Mouse (Mus musculus) limb, embryonic 11.5 days (tissue): ENCODE results near the gene Tmem56. TPM values are rescaled to one million over a fixed set of nuclear protein-coding genes. Genes with fewer than 3 reads are reported as not detected.
A peak's percentile ranks its signal among the peaks of the same experiment; 100 is the strongest.

Experiments
- ATAC-seq: fragments of 200-750 bp; cut with Nextera tagmentation; 2 replicates; pipeline ENCODE4 v1.8.0; 2017; ENCODE audit warnings: low read depth; ENCODE audit not compliant: insufficient number of reproducible peaks, low FRiP score, low TSS enrichment
- DNase-seq: peaks from one replicate; pipeline ENCODE4 v3.0.0-alpha.2; 2015; ENCODE audit warnings: low spot score
- H3K27ac ChIP-seq: fragments of 300-500 bp; sonication (generic); replicated peaks from 2 replicates; pipeline ENCODE4 v1.5.1; 2014; ENCODE audit warnings: low read depth, mild to moderate bottlenecking, low read length
- H3K27me3 ChIP-seq: fragments of 300-500 bp; sonication (generic); 2 replicates; pipeline ENCODE4 v1.6.1; 2014; ENCODE audit warnings: mild to moderate bottlenecking, low read length, mixed read lengths; ENCODE audit not compliant: control insufficient read depth, insufficient read depth
- H3K36me3 ChIP-seq: fragments of 300-500 bp; sonication (generic); 2 replicates; pipeline ENCODE4 v1.6.1; 2014; ENCODE audit warnings: mild to moderate bottlenecking, low read length, moderate library complexity, mixed read lengths; ENCODE audit not compliant: control insufficient read depth, insufficient read depth
- H3K4me1 ChIP-seq: fragments of 300-500 bp; sonication (generic); 2 replicates; pipeline ENCODE4 v1.6.1; 2014; ENCODE audit warnings: low read length, mixed read lengths; ENCODE audit not compliant: control insufficient read depth, insufficient read depth
- H3K4me2 ChIP-seq: fragments of 300-500 bp; sonication (generic); 2 replicates; pipeline ENCODE4 v1.6.1; 2014; ENCODE audit warnings: low read depth, mild to moderate bottlenecking, moderate library complexity; ENCODE audit not compliant: severe bottlenecking
- H3K4me3 ChIP-seq: fragments of 300-500 bp; sonication (generic); 2 replicates; pipeline ENCODE4 v1.5.1; 2014; ENCODE audit warnings: low read depth, low read length
- H3K9ac ChIP-seq: fragments of 300-500 bp; sonication (generic); 2 replicates; pipeline ENCODE4 v1.6.1; 2014; ENCODE audit warnings: mild to moderate bottlenecking, low read length
- H3K9me3 ChIP-seq: fragments of 300-500 bp; sonication (generic); 2 replicates; pipeline ENCODE4 v1.6.1; 2016; ENCODE audit warnings: low read length; ENCODE audit not compliant: control insufficient read depth
- WGBS: fragments of 180-500 bp; shearing (Covaris S2); extraction: QIAGEN DNeasy Blood & Tissue Kit; methylation state at CpG from one replicate; pipeline ENCODE4 v1.1.7; 2014; 5-methylcytosine and 5-hydroxymethylcytosine counted together
- polyA plus RNA-seq: library from polyadenylated mRNA; unstranded; fragments of >200 nt; fragmentation: Nextera tagmentation; extraction: Ambion mirVana; gene quantifications from 2 replicates; pipeline ENCODE4 v1.2.1, GENCODE M21; 2014

Tmem56 gene
- polyA plus RNA-seq, 1 experiment from 2014 or later = 0.95 TPM

DNA sequence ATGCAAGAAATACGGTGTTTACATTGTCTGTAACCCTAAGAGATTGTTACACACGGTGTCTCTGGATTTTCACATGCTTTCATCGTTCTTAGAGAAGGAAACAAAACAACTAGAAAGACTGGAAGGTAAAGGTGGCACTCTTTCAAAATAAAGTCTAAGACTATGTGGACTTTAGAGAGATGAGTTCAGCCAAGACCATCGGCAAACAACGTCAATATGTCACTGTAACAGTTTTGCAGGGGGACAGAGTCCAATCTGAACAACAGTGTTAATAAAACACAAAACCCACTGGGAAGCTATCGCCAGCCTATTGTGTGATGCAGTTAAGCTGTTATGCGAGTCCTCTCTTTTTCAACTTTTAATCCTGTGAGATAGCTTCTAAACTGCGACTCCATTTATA, 114.3 kb downstream of the Tmem56 start:
- no peak overlapping the region for H3K9ac ChIP-seq
- no peak overlapping the region for H3K4me2 ChIP-seq
- no peaks in the 10 kb centered on the region for H3K27me3 ChIP-seq
- H3K4me1 ChIP-seq = no peaks in the 10 kb centered on the region
- DNase-seq (no peak), ATAC-seq (no peak)
- H3K27ac ChIP-seq = no peak overlapping the region
- H3K36me3 ChIP-seq = no peaks in the 10 kb centered on the region
- no peaks in the 10 kb centered on the region for H3K9me3 ChIP-seq
- WGBS = 92% methylated on average over 8 of the region's 8 CpGs
- no peak overlapping the region for H3K4me3 ChIP-seq

GRCm38 (mm10) chr3:121163271-121163819, 119.6 kb downstream of the Tmem56 start:
- WGBS = 42% methylated on average over 7 of the region's 7 CpGs
- ATAC-seq = no peak

GRCm38 (mm10) chr3:121161661-121162060, 121.2 kb downstream of the Tmem56 start:
- H3K9ac ChIP-seq = no peak overlapping the region
- 39% methylated on average over 2 of the region's 2 CpGs for WGBS
- ATAC-seq = no peak
- no peak overlapping the region for H3K4me2 ChIP-seq
- no peaks in the 10 kb centered on the region for H3K9me3 ChIP-seq
- H3K36me3 ChIP-seq = no peaks in the 10 kb centered on the region
- peak; percentile 41 for DNase-seq
- H3K27me3 ChIP-seq = no peaks in the 10 kb centered on the region
- no peak overlapping the region for H3K4me3 ChIP-seq
- no peaks in the 10 kb centered on the region for H3K4me1 ChIP-seq
- H3K27ac ChIP-seq = no peak overlapping the region

More at GRCm38 (mm10) chr3:121163271-121163819, 119.6 kb downstream of the Tmem56 start:
- no peaks in the 10 kb centered on the region for H3K36me3 ChIP-seq
- H3K27ac ChIP-seq = no peak overlapping the region
- H3K4me3 ChIP-seq = no peak overlapping the region
- DNase-seq = peak; percentile 76
- H3K4me2 ChIP-seq = no peak overlapping the region
- no peak overlapping the region for H3K9ac ChIP-seq
- no peaks in the 10 kb centered on the region for H3K9me3 ChIP-seq
- H3K4me1 ChIP-seq = no peaks in the 10 kb centered on the region
- no peaks in the 10 kb centered on the region for H3K27me3 ChIP-seq

DNA sequence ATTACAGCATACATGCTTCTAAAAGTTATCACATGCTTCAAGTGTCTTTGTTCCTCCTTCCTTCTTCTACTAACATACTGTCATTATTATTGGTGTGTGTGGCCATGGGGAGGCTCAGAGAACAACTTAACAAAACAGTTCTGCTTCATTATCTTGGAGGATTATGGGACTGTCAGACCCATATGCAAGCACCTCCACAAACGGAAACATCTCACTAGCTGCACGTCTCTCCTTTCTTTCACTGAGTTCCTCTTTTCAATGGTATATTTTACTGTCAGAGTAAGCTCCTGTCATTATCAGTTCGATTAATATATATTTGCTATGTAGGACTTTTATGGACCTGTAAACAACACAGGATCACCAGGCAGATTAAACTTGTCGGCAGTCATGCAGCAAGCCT, 122.5 kb downstream of the Tmem56 start:
- H3K9me3 ChIP-seq = no peaks in the 10 kb centered on the region
- no peak for DNase-seq
- no peaks in the 10 kb centered on the region for H3K36me3 ChIP-seq
- H3K4me2 ChIP-seq = no peak overlapping the region
- H3K27me3 ChIP-seq = no peaks in the 10 kb centered on the region
- H3K9ac ChIP-seq = no peak overlapping the region
- H3K4me3 ChIP-seq = no peak overlapping the region
- WGBS = 75% methylated on average over 4 of the region's 4 CpGs
- H3K4me1 ChIP-seq = 0 out of 2 replicates have a peak, but pooled peaks cover 4% of the 10 kb centered on the region
- ATAC-seq = no peak
- no peak overlapping the region for H3K27ac ChIP-seq

DNA sequence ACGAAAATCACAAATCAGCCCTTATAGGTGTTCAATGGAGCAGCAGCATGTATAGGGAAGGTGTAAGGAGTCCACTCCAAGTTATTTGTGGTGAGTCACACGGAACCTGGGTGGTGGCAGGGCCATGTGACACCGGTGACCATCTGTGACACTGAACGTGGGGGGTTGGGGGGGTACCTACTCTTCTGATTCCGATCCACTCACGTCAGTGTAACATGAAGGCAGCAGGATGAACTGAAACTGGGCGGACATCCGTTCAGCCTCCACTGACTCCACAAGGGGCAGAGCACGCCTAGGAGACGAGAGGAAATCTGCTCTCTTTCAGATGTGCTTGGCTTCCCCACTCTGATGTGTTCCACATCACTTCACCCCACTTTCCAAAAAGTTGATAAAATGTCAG, 123.3 kb downstream of the Tmem56 start:
- Histone ChIP-seq H3K9me3 (no peaks in the 10 kb centered on the region), H3K27ac (no peak overlapping the region), H3K36me3 (no peaks in the 10 kb centered on the region), H3K27me3 (no peaks in the 10 kb centered on the region), H3K4me1 (0 out of 2 replicates have a peak, but pooled peaks cover 4% of the 10 kb centered on the region), H3K9ac (no peak overlapping the region), H3K4me3 (no peak overlapping the region), H3K4me2 (no peak overlapping the region)
- ATAC-seq (no peak), DNase-seq (no peak)
- 79% methylated on average over 10 of the region's 10 CpGs for WGBS

DNA sequence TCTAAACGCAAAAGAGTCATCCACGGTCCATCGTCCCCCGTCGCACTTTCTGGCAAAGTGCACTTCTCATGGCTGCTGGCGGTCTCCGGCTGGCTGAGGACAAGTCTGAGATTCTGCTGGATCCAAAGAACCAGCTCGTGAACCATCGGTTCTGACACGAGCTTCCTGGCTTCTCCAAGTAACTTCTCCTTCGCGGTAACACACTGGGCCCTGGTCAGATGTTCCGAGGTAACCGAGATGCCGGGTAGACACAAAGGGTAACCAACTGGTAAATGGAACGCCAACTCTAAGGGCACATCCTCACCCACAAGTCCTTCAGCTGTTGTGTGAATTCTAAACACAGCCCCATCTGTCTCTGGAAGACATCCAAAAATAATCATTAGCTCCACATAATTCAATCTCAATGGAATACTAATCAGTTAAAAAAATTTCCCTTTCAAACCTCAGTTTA, 124.0 kb downstream of the Tmem56 start:
- WGBS = 95% methylated on average over 16 of the region's 16 CpGs
- Histone ChIP-seq H3K27me3 (no peaks in the 10 kb centered on the region), H3K9ac (no peak overlapping the region), H3K4me2 (no peak overlapping the region), H3K4me1 (0 out of 2 replicates have a peak, but pooled peaks cover 4% of the 10 kb centered on the region), H3K9me3 (no peaks in the 10 kb centered on the region), H3K27ac (no peak overlapping the region), H3K36me3 (no peaks in the 10 kb centered on the region), H3K4me3 (no peak overlapping the region)
- ATAC-seq (no peak), DNase-seq (no peak)

DNA sequence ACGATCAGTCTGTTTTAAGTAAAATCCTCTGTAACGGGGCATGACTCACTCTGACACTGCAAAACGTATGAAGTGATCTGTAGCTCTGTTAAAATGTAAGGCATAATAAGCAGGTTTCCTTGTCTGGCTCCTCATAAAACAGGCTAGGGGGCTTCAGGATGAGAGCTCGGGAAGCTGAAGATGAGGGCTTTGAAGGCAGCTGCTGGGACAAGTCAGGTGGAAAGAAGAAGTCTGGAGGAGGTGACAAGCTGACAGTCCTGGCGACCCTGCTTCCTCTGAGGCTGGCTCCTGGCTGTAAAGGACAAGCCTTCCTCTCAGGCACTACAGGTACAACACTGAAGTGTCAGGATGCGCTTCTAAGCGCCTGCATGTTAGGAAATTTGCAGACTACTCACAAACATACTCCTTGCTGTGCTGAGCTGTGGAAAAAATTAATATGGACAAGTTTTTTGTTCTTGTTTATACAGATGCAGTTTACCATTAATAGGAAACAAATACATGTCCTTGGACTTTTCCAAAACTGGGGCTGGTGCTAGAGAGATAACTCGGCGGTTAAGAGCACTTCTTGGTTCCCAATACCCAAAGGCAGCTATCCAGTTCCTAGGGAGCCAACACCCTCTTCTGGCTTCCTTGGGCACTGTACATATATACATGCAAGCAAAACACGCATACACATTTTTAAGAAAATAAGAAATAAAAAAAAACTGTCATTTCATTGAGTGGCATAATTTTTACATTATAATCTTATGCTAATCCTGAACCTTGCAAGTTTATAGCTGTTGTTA, 125.2 kb downstream of the Tmem56 start:
- 64% methylated on average over 10 of the region's 10 CpGs for WGBS
- DNase-seq (no peak), ATAC-seq (no peak)
- H3K4me3 ChIP-seq = no peak overlapping the region
- H3K9ac ChIP-seq = no peak overlapping the region
- no peaks in the 10 kb centered on the region for H3K27me3 ChIP-seq
- no peaks in the 10 kb centered on the region for H3K36me3 ChIP-seq
- H3K27ac ChIP-seq = no peak overlapping the region
- no peaks in the 10 kb centered on the region for H3K9me3 ChIP-seq
- 0 out of 2 replicates have a peak, but pooled peaks cover 4% of the 10 kb centered on the region for H3K4me1 ChIP-seq
- no peak overlapping the region for H3K4me2 ChIP-seq

DNA sequence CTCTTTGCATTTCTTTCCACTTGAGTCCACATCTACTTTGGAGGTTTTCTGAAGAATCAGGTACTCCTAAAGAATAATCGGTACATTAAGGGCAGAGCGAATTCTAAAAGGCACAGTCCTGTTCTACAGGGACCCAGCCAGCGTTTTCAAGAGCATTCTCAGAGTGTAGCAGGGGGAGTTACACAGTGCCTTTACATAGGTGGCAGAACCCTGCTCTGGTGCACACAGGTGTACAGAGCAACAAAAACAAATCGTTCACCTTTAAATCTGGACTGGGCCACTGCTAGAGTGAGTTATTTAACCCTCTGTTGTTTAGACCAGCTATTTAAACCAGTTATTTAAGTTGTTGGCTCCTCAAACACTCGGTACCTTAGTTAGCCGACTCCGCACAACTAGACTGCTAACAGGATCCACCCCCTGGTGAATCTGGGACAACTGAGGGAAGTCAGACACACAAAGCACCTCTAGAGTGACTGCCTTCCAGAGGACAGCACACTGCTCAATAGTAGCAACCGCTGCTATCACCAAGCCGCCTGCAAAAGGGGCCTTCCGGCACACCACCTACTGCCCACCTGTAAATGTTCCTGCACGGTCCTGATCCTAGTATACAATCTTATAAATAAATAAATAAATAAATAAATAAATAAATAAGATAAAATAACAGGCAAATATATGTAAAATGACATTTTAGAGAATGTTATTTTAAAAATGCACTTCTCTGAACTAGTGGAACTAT, 126.3 kb downstream of the Tmem56 start:
- Histone ChIP-seq H3K4me3 (no peak overlapping the region), H3K4me2 (no peak overlapping the region), H3K36me3 (no peaks in the 10 kb centered on the region), H3K9ac (no peak overlapping the region), H3K4me1 (0 out of 2 replicates have a peak, but pooled peaks cover 4% of the 10 kb centered on the region), H3K27ac (no peak overlapping the region), H3K27me3 (no peaks in the 10 kb centered on the region), H3K9me3 (no peaks in the 10 kb centered on the region)
- 63% methylated on average over 11 of the region's 11 CpGs for WGBS
- no peak for DNase-seq
- no peak for ATAC-seq
